Mouse (Mus musculus): ENCODE results near the gene Mpnd.

GRCm38 (mm10) chr17:55990278-55990898, 15.1 kb upstream of the Mpnd start:
- no peak for TF ChIP-seq CTCF (conservative IDR thresholded peaks at IDR 0.05; ENCODE audit: low read length)
- no peak for TF ChIP-seq NANOG (IDR thresholded peaks at IDR 0.05; ENCODE audit: borderline replicate concordance, low read length)
- TF ChIP-seq POU5F1 (IDR thresholded peaks at IDR 0.05; ENCODE audit: borderline replicate concordance, low read length), result no peak
